Mouse (Mus musculus) spleen, adult 12 weeks (tissue): ENCODE results near the gene Wfdc17.
A peak's percentile ranks its signal among the peaks of the same experiment; 100 is the strongest.

Source experiments
- DNase-seq: peaks from one replicate; pipeline ENCODE4 v3.0.0; 2022; ENCODE audit warnings: low spot score

Wfdc17 gene

GRCm38 (mm10) chr11:83740443-83740991 is 36.7 kb downstream of the Wfdc17 start:
- DNase-seq = no peak

GRCm38 (mm10) chr11:83741841-83742240 is 38.0 kb downstream of the Wfdc17 start:
- no peak for DNase-seq

GRCm38 (mm10) chr11:83742731-83743355 is 39.1 kb downstream of the Wfdc17 start:
- no peak for DNase-seq

GRCm38 (mm10) chr11:83743525-83743924 is 39.7 kb downstream of the Wfdc17 start:
- no peak for DNase-seq

- DNase-seq = peak; percentile 32
These were observed 42.4 kb downstream of the Wfdc17 start for GRCm38 (mm10) chr11:83746152-83746551.

GRCm38 (mm10) chr11:83746681-83747080 is 42.9 kb downstream of the Wfdc17 start, which contains the start of gene Wfdc21:
TSS of gene Wfdc21 (plus strand) at chr11:83746940.
- DNase-seq = no peak

GRCm38 (mm10) chr11:83747376-83748265 is 43.8 kb downstream of the Wfdc17 start:
- DNase-seq = no peak

GRCm38 (mm10) chr11:83753581-83754181 is 49.9 kb downstream of the Wfdc17 start, which contains the start of gene Heatr6:
TSS of gene Heatr6 (plus strand) at chr11:83753696.
- peak; percentile 74 for DNase-seq

GRCm38 (mm10) chr11:83754227-83754626 is 50.4 kb downstream of the Wfdc17 start:
- DNase-seq = no peak
